Mouse (Mus musculus): Measurements from ENCODE around the gene Tmbim1. TPM values are rescaled to one million over a fixed set of nuclear protein-coding genes. Genes with fewer than 3 reads are reported as not detected.
"Not testable (repeated sequence)": the region's sequence is repeated elsewhere in the genome, so short reads cannot be mapped to it uniquely, and the experiment has no call there.

The Tmbim1 gene
- polyA plus RNA-seq, 1 experiment from 2014 or later, result 44.9 TPM

- 66% methylated on average over 3 of the region's 3 CpGs for WGBS
- Histone ChIP-seq H3K4me3 (no peak overlapping the region), H3K9me3 (replicated peaks) (no peaks in the 10 kb centered on the region), H3K4me2 (no peak overlapping the region), H3K27me3 (no peaks in the 10 kb centered on the region), H3K36me3 (peaks cover 26% of the 10 kb centered on the region; the same call in 1 of the 2 replicates), H3K27ac (peak overlapping the region; percentile 99), H3K9ac (0 out of 2 replicates have a peak overlapping the region, but pooled peaks have one; percentile 1), H3K4me1 (replicated peaks) (peaks cover 95% of the 10 kb centered on the region)
- ATAC-seq (replicated peaks; ENCODE audit: insufficient number of reproducible peaks, insufficient read depth, low FRiP score, low read depth), result no peak
Observed at GRCm38 (mm10) chr1:74294090-74294643, 11.3 kb downstream of the Tmbim1 start.

GRCm38 (mm10) chr1:74293306-74293960 lies 12.0 kb downstream of the Tmbim1 start:
- Histone ChIP-seq H3K36me3 (peaks cover 31% of the 10 kb centered on the region; the same call in 1 of the 2 replicates), H3K4me3 (no peak overlapping the region), H3K27me3 (no peaks in the 10 kb centered on the region), H3K9ac (no peak overlapping the region), H3K27ac (peak overlapping the region; percentile 99), H3K4me1 (replicated peaks) (peaks cover 95% of the 10 kb centered on the region), H3K4me2 (no peak overlapping the region), H3K9me3 (replicated peaks) (no peaks in the 10 kb centered on the region)
- 74% methylated on average over 8 of the region's 8 CpGs for WGBS
- no peak for ATAC-seq (replicated peaks; ENCODE audit: insufficient number of reproducible peaks, insufficient read depth, low FRiP score, low read depth)

- Histone ChIP-seq H3K4me2 (no peak overlapping the region), H3K27me3 (no peaks in the 10 kb centered on the region), H3K9me3 (replicated peaks) (no peaks in the 10 kb centered on the region), H3K9ac (no peak overlapping the region), H3K27ac (0 out of 2 replicates have a peak overlapping the region, but pooled peaks have one; percentile 6), H3K4me1 (replicated peaks) (peaks cover 93% of the 10 kb centered on the region), H3K4me3 (no peak overlapping the region), H3K36me3 (peaks cover 35% of the 10 kb centered on the region; the same call in 1 of the 2 replicates)
- WGBS, result 89% methylated on average over 11 of the region's 11 CpGs
- no peak for ATAC-seq (replicated peaks; ENCODE audit: insufficient number of reproducible peaks, insufficient read depth, low FRiP score, low read depth)
Observed at GRCm38 (mm10) chr1:74292331-74293020, 12.9 kb downstream of the Tmbim1 start.

- Histone ChIP-seq H3K27me3 (no peaks in the 10 kb centered on the region), H3K4me2 (peak overlapping the region; percentile 8; the same call in 1 of the 2 replicates), H3K4me3 (no peak overlapping the region), H3K4me1 (replicated peaks) (peaks cover 87% of the 10 kb centered on the region), H3K9ac (no peak overlapping the region), H3K36me3 (peaks cover 35% of the 10 kb centered on the region; the same call in 1 of the 2 replicates), H3K9me3 (replicated peaks) (no peaks in the 10 kb centered on the region), H3K27ac (peak overlapping the region; percentile 89)
- ATAC-seq (replicated peaks; ENCODE audit: insufficient number of reproducible peaks, insufficient read depth, low FRiP score, low read depth), result peak; percentile 80
- WGBS, result 36% methylated on average over 5 of the region's 5 CpGs
Observed at GRCm38 (mm10) chr1:74290141-74290540, 15.3 kb downstream of the Tmbim1 start.

GRCm38 (mm10) chr1:74289740-74290139 lies 15.7 kb downstream of the Tmbim1 start:
- Histone ChIP-seq H3K27me3 (no peaks in the 10 kb centered on the region), H3K36me3 (peaks cover 35% of the 10 kb centered on the region; the same call in 1 of the 2 replicates), H3K4me3 (no peak overlapping the region), H3K9ac (no peak overlapping the region), H3K4me2 (no peak overlapping the region; the same call in 1 of the 2 replicates), H3K4me1 (replicated peaks) (peaks cover 83% of the 10 kb centered on the region), H3K27ac (peak overlapping the region; percentile 89), H3K9me3 (replicated peaks) (no peaks in the 10 kb centered on the region)
- ATAC-seq (replicated peaks; ENCODE audit: insufficient number of reproducible peaks, insufficient read depth, low FRiP score, low read depth), result no peak
- WGBS, result 60% methylated on average over 2 of the region's 2 CpGs

GRCm38 (mm10) chr1:74289248-74289647 lies 16.2 kb downstream of the Tmbim1 start:
- no peak overlapping the region for H3K4me3 ChIP-seq
- H3K4me1 ChIP-seq (replicated peaks), result peaks cover 79% of the 10 kb centered on the region
- no peaks in the 10 kb centered on the region for H3K27me3 ChIP-seq
- no peak overlapping the region; the same call in 1 of the 2 replicates for H3K9ac ChIP-seq
- H3K9me3 ChIP-seq (replicated peaks), result no peaks in the 10 kb centered on the region
- WGBS, result 66% methylated on average over 9 of the region's 9 CpGs
- ATAC-seq (replicated peaks; ENCODE audit: insufficient number of reproducible peaks, insufficient read depth, low FRiP score, low read depth), result no peak
- H3K36me3 ChIP-seq, result peaks cover 35% of the 10 kb centered on the region; the same call in 1 of the 2 replicates
- H3K27ac ChIP-seq, result peak overlapping the region; percentile 89
- H3K4me2 ChIP-seq, result no peak overlapping the region

GRCm38 (mm10) chr1:74288327-74288726 lies 17.1 kb downstream of the Tmbim1 start:
- H3K36me3 ChIP-seq, result peaks cover 32% of the 10 kb centered on the region; the same call in 1 of the 2 replicates
- peak overlapping the region; percentile 89 for H3K27ac ChIP-seq
- no peak for ATAC-seq (replicated peaks; ENCODE audit: insufficient number of reproducible peaks, insufficient read depth, low FRiP score, low read depth)
- no peaks in the 10 kb centered on the region for H3K9me3 ChIP-seq (replicated peaks)
- H3K4me2 ChIP-seq, result no peak overlapping the region
- WGBS, result 61% methylated on average over 4 of the region's 4 CpGs
- H3K9ac ChIP-seq, result no peak overlapping the region
- H3K4me1 ChIP-seq (replicated peaks), result peaks cover 75% of the 10 kb centered on the region
- no peaks in the 10 kb centered on the region for H3K27me3 ChIP-seq
- H3K4me3 ChIP-seq, result no peak overlapping the region

- Histone ChIP-seq H3K36me3 (peaks cover 34% of the 10 kb centered on the region), H3K4me1 (replicated peaks) (peaks cover 77% of the 10 kb centered on the region)
- not testable (repeated sequence) for H3K9ac ChIP-seq; H3K4me2 ChIP-seq; H3K9me3 ChIP-seq (replicated peaks); H3K4me3 ChIP-seq; ATAC-seq (replicated peaks; ENCODE audit: insufficient number of reproducible peaks, insufficient read depth, low FRiP score, low read depth); H3K27ac ChIP-seq; H3K27me3 ChIP-seq
- WGBS, result 58% methylated on average over 15 of the region's 17 CpGs
Observed at GRCm38 (mm10) chr1:74286869-74287607, 18.4 kb downstream of the Tmbim1 start.

- peak overlapping the region; percentile 75 for H3K9ac ChIP-seq
- H3K4me2 ChIP-seq, result peak overlapping the region; percentile 62
- peak overlapping the region; percentile 63 for H3K27ac ChIP-seq
- H3K9me3 ChIP-seq (replicated peaks), result no peaks in the 10 kb centered on the region
- H3K27me3 ChIP-seq, result no peaks in the 10 kb centered on the region
- peak; percentile 0; the same call in 1 of the 2 replicates for ATAC-seq (replicated peaks; ENCODE audit: insufficient number of reproducible peaks, insufficient read depth, low FRiP score, low read depth)
- H3K4me1 ChIP-seq (replicated peaks), result peaks cover 65% of the 10 kb centered on the region
- 4% methylated on average over 23 of the region's 23 CpGs for WGBS
- H3K4me3 ChIP-seq, result peak overlapping the region; percentile 79
- peaks cover 41% of the 10 kb centered on the region for H3K36me3 ChIP-seq
Observed at GRCm38 (mm10) chr1:74285212-74286010, 20.0 kb downstream of the Tmbim1 start.

GRCm38 (mm10) chr1:74284543-74285160 lies 20.8 kb downstream of the Tmbim1 start, which contains the start of the genes Aamp and Pnkd:
Gene Aamp, minus strand, starts transcription at chr1:74284738.
Gene Pnkd, plus strand, starts transcription at chr1:74284930.
- H3K4me3 ChIP-seq, result peak within 1 kb of the TSS; percentile 79
- H3K27ac ChIP-seq, result peak within 1 kb of the TSS; percentile 85
- ATAC-seq (replicated peaks; ENCODE audit: insufficient number of reproducible peaks, insufficient read depth, low FRiP score, low read depth), result peak; percentile 96
- H3K4me1 ChIP-seq (replicated peaks), result peaks cover 57% of the 10 kb centered on the region
- no peaks in the 10 kb centered on the region for H3K27me3 ChIP-seq
- H3K9me3 ChIP-seq (replicated peaks), result no peaks in the 10 kb centered on the region
- under 1% methylated on average over 56 of the region's 56 CpGs for WGBS
- peak within 1 kb of the TSS; percentile 82 for H3K9ac ChIP-seq
- peak within 1 kb of the TSS; percentile 78 for H3K4me2 ChIP-seq
- H3K36me3 ChIP-seq, result peaks cover 47% of the 10 kb centered on the region

All from heart, embryonic 15.5 days (tissue).